Mouse (Mus musculus) liver, embryonic 14.5 days (tissue): ENCODE data around the gene Mcoln2. TPM values are rescaled to one million over a fixed set of nuclear protein-coding genes. Genes with fewer than 3 reads are reported as not detected.

Experiments used
- ATAC-seq: fragments of 200-750 bp; cut with Nextera tagmentation; 2 replicates; pipeline ENCODE4 v1.8.0; 2017; ENCODE audit warnings: moderate number of reproducible peaks, mild to moderate bottlenecking, moderate library complexity; ENCODE audit not compliant: insufficient read depth
- DNase-seq, 3 experiments: peaks; one replicate each; pipeline ENCODE4 v3.0.0-alpha.2; 2012 to 2013; ENCODE audit warnings: low read depth in 3 of 3, low spot score in 3 of 3
- H3K27ac ChIP-seq: fragments of 300-500 bp; sonication (generic); 2 replicates; pipeline ENCODE4 v1.5.1; 2014; ENCODE audit warnings: moderate library complexity, mild to moderate bottlenecking, control low read depth, inconsistent platforms
- H3K27me3 ChIP-seq: fragments of 300-500 bp; sonication (generic); 2 replicates; pipeline ENCODE4 v1.6.1; 2014; ENCODE audit warnings: mild to moderate bottlenecking, low read length, moderate library complexity; ENCODE audit not compliant: control insufficient read depth, insufficient read depth
- H3K36me3 ChIP-seq: fragments of 300-500 bp; sonication (generic); replicated peaks from 2 replicates; pipeline ENCODE4 v1.6.1; 2014; ENCODE audit warnings: low read depth; ENCODE audit not compliant: control insufficient read depth, insufficient read depth
- H3K4me1 ChIP-seq, 2 experiments: fragments of 200-500 bp in 1 of 2; fragments of 300-500 bp in 1 of 2; sonication (generic) in 1 of 2; replicated peaks; 2 replicates each; pipeline ENCODE4 v1.6.1; 2012 to 2014; ENCODE audit warnings: antibody characterized with exemption in 1 of 2, inconsistent platforms in 1 of 2, low read length in 1 of 2; ENCODE audit not compliant: control insufficient read depth in 2 of 2, insufficient read depth in 2 of 2
- H3K4me2 ChIP-seq: fragments of 300-500 bp; sonication (generic); 2 replicates; pipeline ENCODE4 v1.6.1; 2014; ENCODE audit warnings: low read depth, mild to moderate bottlenecking, control low read depth, moderate library complexity
- H3K4me3 ChIP-seq, 2 experiments: fragments of 200-500 bp in 1 of 2; fragments of 300-500 bp in 1 of 2; sonication (generic) in 1 of 2; 2 replicates each; pipeline ENCODE4 v1.5.1; 2012 to 2014; ENCODE audit warnings: low read depth in 2 of 2, low read length in 2 of 2, mild to moderate bottlenecking in 2 of 2, control low read depth in 1 of 2, inconsistent platforms in 1 of 2, moderate library complexity in 1 of 2; ENCODE audit not compliant: insufficient read depth in 1 of 2
- H3K9ac ChIP-seq: fragments of 300-500 bp; sonication (generic); replicated peaks from 2 replicates; pipeline ENCODE4 v1.6.1; 2014; ENCODE audit warnings: mild to moderate bottlenecking, control low read depth, moderate library complexity
- H3K9me3 ChIP-seq: fragments of 300-500 bp; sonication (generic); 2 replicates; pipeline ENCODE4 v1.6.1; 2016; ENCODE audit warnings: low read length, mixed read lengths; ENCODE audit not compliant: control insufficient read depth
- CTCF ChIP-seq: IDR thresholded peaks from 2 replicates; pipeline ENCODE4 v1.5.1; 2016; ENCODE audit warnings: antibody characterized with exemption, low read depth, control low read depth
- EP300 ChIP-seq: IDR thresholded peaks from 2 replicates; pipeline ENCODE4 v1.6.1; 2016; ENCODE audit warnings: antibody characterized with exemption, low read depth
- WGBS: fragments of 180-500 bp; shearing (Covaris S2); extraction: QIAGEN DNeasy Blood & Tissue Kit; methylation state at CpG from one replicate; pipeline ENCODE4 v1.1.7; 2014; ENCODE audit not compliant: insufficient replicate concordance; 5-methylcytosine and 5-hydroxymethylcytosine counted together
- polyA plus RNA-seq, 2 experiments: library from polyadenylated mRNA; depleted of rRNA in 1 of 2; stranded (reverse) in 1 of 2; unstranded in 1 of 2; fragments of >200 nt; fragmentation: Nextera tagmentation in 1 of 2; extraction: Ambion mirVana in 1 of 2; gene quantifications; 2 replicates each; pipeline versions ENCODE4 v1.2.1 to v1.2.3; 2012 to 2014

The Mcoln2 gene
- polyA plus RNA-seq, 2 experiments = 5.5 to 5.9 TPM

DNA sequence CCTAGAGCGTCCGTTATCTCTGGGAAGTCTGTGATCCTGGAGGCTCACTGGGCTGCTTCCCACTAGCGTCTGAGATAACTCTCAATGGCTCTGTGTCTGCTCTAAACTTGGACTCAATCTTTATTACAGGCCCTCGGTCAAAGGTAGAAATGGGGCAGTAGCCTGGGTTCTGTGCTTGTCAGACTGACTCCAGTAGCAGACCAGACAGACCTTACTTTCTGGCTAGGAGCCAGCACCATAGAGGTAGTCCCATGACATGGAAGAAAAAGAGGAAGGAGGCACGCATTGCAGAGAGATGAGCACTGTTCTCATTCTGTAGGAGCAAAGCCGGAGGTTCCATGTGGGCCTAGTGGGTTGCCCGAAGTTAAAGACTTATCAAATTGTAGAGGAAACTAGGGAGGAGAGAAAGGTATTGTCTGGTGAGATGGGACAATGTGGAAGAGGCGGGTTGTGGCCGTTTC lies 31.6 kb upstream of the Mcoln2 start:
- 46% methylated on average over 9 of the region's 9 CpGs for WGBS
- H3K9me3 ChIP-seq = no peaks in the 10 kb centered on the region
- ATAC-seq = no peak
- H3K27ac ChIP-seq = no peak overlapping the region
- H3K9ac ChIP-seq = no peak overlapping the region
- H3K4me1 ChIP-seq = no peaks in the 10 kb centered on the region
- TF ChIP-seq CTCF = no peak
- no peak overlapping the region for H3K4me2 ChIP-seq
- H3K27me3 ChIP-seq = peaks cover 12% of the 10 kb centered on the region
- H3K4me3 ChIP-seq = no peak overlapping the region
- no peak for DNase-seq
- H3K36me3 ChIP-seq = no peaks in the 10 kb centered on the region

- Histone ChIP-seq H3K9me3 (no peaks in the 10 kb centered on the region), H3K36me3 (no peaks in the 10 kb centered on the region), H3K27me3 (peaks cover 10% of the 10 kb centered on the region), H3K4me2 (peak overlapping the region; percentile 13; the same call in 1 of the 2 replicates), H3K27ac (no peak overlapping the region), H3K4me3 (no peak overlapping the region), H3K9ac (no peak overlapping the region), H3K4me1 (peaks cover 0 to 2% of the 10 kb centered on the region in 2 experiments; a peak in 1 of 4 replicates)
- TF ChIP-seq EP300 = no peak
- no peak for TF ChIP-seq CTCF
- no peak for DNase-seq
- ATAC-seq = no peak
- 14% methylated on average over 24 of the region's 25 CpGs for WGBS
Measured at GRCm38 (mm10) chr3:146121310-146122124, 28.1 kb upstream of the Mcoln2 start.

GRCm38 (mm10) chr3:146122125-146122420 lies 27.6 kb upstream of the Mcoln2 start:
- WGBS = 51% methylated on average over 3 of the region's 3 CpGs
- ATAC-seq = no peak
- peaks cover 5% of the 10 kb centered on the region for H3K27me3 ChIP-seq

DNA sequence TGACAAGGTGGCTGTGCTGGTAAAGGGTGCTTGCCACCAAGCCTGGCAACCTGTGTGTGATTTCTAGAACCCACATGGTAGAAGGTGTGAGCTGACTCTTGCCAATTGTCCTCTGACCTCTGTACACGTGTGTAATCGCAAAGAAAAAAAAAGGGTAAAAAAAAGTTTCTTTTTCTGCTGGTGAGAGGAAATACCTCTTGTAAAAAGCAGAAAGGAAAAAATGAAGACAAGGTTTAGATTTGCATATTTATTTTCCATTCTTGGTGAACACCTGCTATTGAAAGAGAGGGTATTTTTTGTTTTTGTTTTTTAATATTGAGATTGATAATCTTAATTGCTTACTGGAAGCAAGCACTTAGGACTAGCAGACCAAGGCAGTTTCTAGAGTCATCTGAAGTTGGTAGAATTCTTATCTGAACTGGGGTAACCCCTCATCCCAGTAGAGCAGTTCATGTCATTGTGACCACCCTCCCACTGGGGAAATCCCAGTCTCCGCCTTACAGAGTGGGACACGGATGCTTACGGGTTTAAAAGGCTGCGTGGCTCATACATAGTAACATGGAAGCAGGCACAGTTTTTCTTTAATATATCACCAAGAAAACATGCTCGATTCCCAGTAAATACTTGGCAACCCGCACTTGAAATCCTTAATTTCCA lies 26.7 kb upstream of the Mcoln2 start:
- Histone ChIP-seq H3K27me3 (no peaks in the 10 kb centered on the region), H3K9me3 (no peaks in the 10 kb centered on the region), H3K36me3 (no peaks in the 10 kb centered on the region), H3K4me1 (peaks cover 0 to 13% of the 10 kb centered on the region in 2 experiments; a peak in 2 of 4 replicates), H3K9ac (no peak overlapping the region), H3K4me3 (no peak overlapping the region), H3K4me2 (no peak overlapping the region), H3K27ac (no peak overlapping the region)
- ATAC-seq = no peak
- WGBS = 71% methylated on average over 8 of the region's 8 CpGs
- TF ChIP-seq EP300 (no peak), CTCF (no peak)
- DNase-seq = no peak

More at GRCm38 (mm10) chr3:146122125-146122420, 27.6 kb upstream of the Mcoln2 start:
- no peak overlapping the region for H3K9ac ChIP-seq
- no peak overlapping the region for H3K4me2 ChIP-seq
- no peak overlapping the region for H3K27ac ChIP-seq
- no peaks in the 10 kb centered on the region for H3K9me3 ChIP-seq
- H3K4me3 ChIP-seq = no peak overlapping the region
- TF ChIP-seq CTCF (no peak), EP300 (no peak)
- no peak for DNase-seq
- H3K4me1 ChIP-seq = peaks cover 0 to 7% of the 10 kb centered on the region in 2 experiments; a peak in 2 of 4 replicates
- no peaks in the 10 kb centered on the region for H3K36me3 ChIP-seq

DNA sequence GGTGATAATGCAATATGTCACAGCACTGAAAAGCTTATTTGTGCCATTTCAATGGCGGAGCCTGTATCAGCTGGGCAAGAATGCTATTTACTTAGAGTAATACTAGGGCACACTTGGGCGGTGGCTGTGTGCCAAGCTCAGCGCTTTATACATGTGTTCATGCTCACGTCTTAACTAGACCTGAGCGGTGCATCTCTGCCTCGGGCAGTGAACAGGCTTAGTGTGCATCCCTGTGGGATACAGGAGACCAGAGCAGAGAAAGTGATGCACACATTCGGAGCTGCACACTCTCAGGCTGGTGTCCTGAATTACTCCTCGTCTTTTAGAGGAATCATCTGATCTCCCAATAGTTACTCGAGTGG lies 26.2 kb upstream of the Mcoln2 start:
- H3K4me3 ChIP-seq = no peak overlapping the region
- no peak overlapping the region for H3K27ac ChIP-seq
- ATAC-seq = no peak
- no peak overlapping the region for H3K9ac ChIP-seq
- no peak overlapping the region for H3K4me2 ChIP-seq
- H3K4me1 ChIP-seq = peaks cover 0 to 14% of the 10 kb centered on the region in 2 experiments; a peak in 2 of 4 replicates
- no peaks in the 10 kb centered on the region for H3K9me3 ChIP-seq
- H3K27me3 ChIP-seq = no peaks in the 10 kb centered on the region
- TF ChIP-seq CTCF = no peak
- TF ChIP-seq EP300 = no peak
- 66% methylated on average over 9 of the region's 9 CpGs for whole genome bisulfite sequencing
- DNase-seq = no peak
- H3K36me3 ChIP-seq = no peaks in the 10 kb centered on the region
